In the genomic region with DNA sequence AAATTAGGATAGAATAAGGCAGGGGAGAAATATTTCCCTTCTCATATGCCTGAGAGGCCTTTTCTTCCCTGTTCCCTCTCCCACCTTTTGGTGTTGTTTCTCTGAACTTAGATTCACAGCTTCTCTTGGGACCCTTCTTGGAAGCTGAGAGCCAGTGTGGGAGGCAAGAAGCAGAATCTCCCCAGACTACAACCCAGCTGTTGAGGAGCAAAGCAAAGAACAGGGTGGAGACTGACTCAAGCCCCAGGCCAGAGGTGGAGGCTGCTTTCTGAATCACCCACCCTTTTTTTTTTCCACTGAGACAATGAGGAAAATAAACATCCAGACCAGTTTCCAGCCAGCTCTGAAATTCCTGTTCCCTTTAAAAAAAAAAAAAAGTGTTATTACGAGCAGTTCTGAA, we compare ENCODE assay signal across 11 mouse cellular contexts.
A peak's percentile ranks its signal among the peaks of the same experiment; 100 is the strongest.
DNase-seq lines count a peak whose midpoint lies in the region.
"Had no signal": no experiment of that assay in that cellular context is flagged by ENCODE, and none has a peak within 500 bp of the region (broad histone marks: within the 10 kb centered on the region; RNA-seq: fewer than 3 reads in every experiment).

No protein-coding gene starts in this region.

- intact Hi-C loops in heart, postnatal 10 days (cut with DNase I), result loop anchor here (5.0 kb wide), 1 partner anchor 40 kb away; no protein-coding TSS in a partner anchor

- no peaks in the 10 kb centered on the region for H3K9me3 ChIP-seq in heart, embryonic 10.5 days

- H3K4me1 ChIP-seq in heart, embryonic 10.5 days, result peaks cover 4% of the 10 kb centered on the region; the same call in 1 of the 2 replicates

- peak; percentile 98 for DNase-seq in heart, adult 11 months
- DNase-seq in heart, embryonic 10.5 days (ENCODE audit: low spot score), result no peak
- peak; percentile 50 for DNase-seq in testis, postnatal 14 days (ENCODE audit: low spot score)
- DNase-seq in testis, postnatal 10 days (ENCODE audit: low spot score), result no peak
- peak; percentile 62 to 69 for DNase-seq in heart, postnatal 10 days
- DNase-seq in skeletal muscle tissue, adult 2 months (ENCODE audit: low read depth, low spot score), result peak; percentile 76
- DNase-seq in right cerebral cortex, postnatal 36 days (ENCODE audit: low spot score in 2 of 2), result no peak
- DNase-seq in cerebellum, adult 11 months, result no peak
- DNase-seq: adrenal gland, postnatal 14 days; cerebellum, adult 9-10 months had no signal

- no peak overlapping the region for H3K27ac ChIP-seq in heart, embryonic 10.5 days

- no peaks in the 10 kb centered on the region for H3K36me3 ChIP-seq in heart, embryonic 10.5 days

- 50% methylated on average over 1 of the region's 1 CpGs for WGBS in heart, embryonic 10.5 days

- H3K27me3 ChIP-seq in heart, embryonic 10.5 days (ENCODE audit: insufficient read depth, poor library complexity, severe bottlenecking), result no peaks in the 10 kb centered on the region

- no peak overlapping the region for H3K4me3 ChIP-seq in heart, embryonic 10.5 days
- H3K4me3 ChIP-seq: erythroblast, embryonic 14.5 days had no signal

Comparison
In these comparisons a context has a peak if more than half of its experiments do, and no peak if none do; other contexts are left out.
1. DNase-seq: peak in heart, adult 11 months (single experiment), testis, postnatal 14 days (single experiment), heart, postnatal 10 days (2 of 2) and skeletal muscle tissue, adult 2 months (single experiment); none in heart, embryonic 10.5 days (single experiment), testis, postnatal 10 days (single experiment), right cerebral cortex, postnatal 36 days (0 of 2) and cerebellum, adult 11 months (single experiment).